Comparison of ENCODE assay signal across 9 mouse cellular contexts in the genomic region with DNA sequence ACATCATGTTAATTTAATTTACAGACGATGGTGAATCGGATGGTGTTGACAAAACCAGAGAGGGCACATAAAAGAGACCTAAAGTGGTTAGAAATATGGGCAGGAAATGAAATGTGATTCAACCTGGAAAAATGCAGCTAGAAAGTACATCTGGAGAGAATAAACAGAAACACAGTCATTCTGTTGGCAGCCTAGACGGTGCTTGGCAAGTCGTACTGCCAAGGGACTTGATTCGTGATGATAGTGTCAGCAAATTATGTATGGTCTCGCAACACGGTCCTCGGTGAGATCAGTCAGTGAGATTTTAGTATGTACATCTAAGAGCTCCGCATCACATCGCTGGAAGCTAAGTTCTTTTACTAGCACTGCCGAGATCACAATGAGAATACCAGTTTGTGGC.
DNase-seq lines count a peak whose midpoint lies in the region; ATAC-seq and TF ChIP-seq lines count a peak whose summit lies in the region.
"Had no signal": no experiment of that assay in that cellular context is flagged by ENCODE, and none has a peak within 500 bp of the region (broad histone marks: within the 10 kb centered on the region; RNA-seq: fewer than 3 reads in every experiment).

No protein-coding gene starts in this region.

- no peak overlapping the region for H3K27ac ChIP-seq in midbrain, postnatal 0 days (ENCODE audit: low read depth, low read length)
- H3K27ac ChIP-seq in midbrain, embryonic 13.5 days = no peak overlapping the region
- peak overlapping the region; percentile 18; the same call in 1 of the 2 replicates for H3K27ac ChIP-seq in embryonic facial prominence, embryonic 14.5 days (replicated peaks; ENCODE audit: low read depth, low read length)
- H3K27ac ChIP-seq in forebrain, embryonic 12.5 days = no peak overlapping the region

- intact Hi-C loops in heart, postnatal 10 days (cut with DNase I) = no loop called here

- ATAC-seq in midbrain, postnatal 0 days (ENCODE audit: low FRiP score) = no peak
- no peak for ATAC-seq in midbrain, embryonic 13.5 days
- peak; percentile 37; the same call in 1 of the 2 replicates for ATAC-seq in embryonic facial prominence, embryonic 14.5 days (ENCODE audit: low read depth)
- no peak for ATAC-seq in forebrain, embryonic 12.5 days (ENCODE audit: low FRiP score)

- H3K36me3 ChIP-seq in midbrain, postnatal 0 days (ENCODE audit: insufficient read depth, low read length) = no peaks in the 10 kb centered on the region
- H3K36me3 ChIP-seq in midbrain, embryonic 13.5 days = no peaks in the 10 kb centered on the region
- H3K36me3 ChIP-seq in embryonic facial prominence, embryonic 14.5 days (ENCODE audit: control insufficient read depth, insufficient read depth, low read length) = no peaks in the 10 kb centered on the region
- no peaks in the 10 kb centered on the region for H3K36me3 ChIP-seq in myocyte (ENCODE audit: control insufficient read depth, insufficient read depth)
- no peaks in the 10 kb centered on the region for H3K36me3 ChIP-seq in forebrain, embryonic 12.5 days (replicated peaks)

- 64% methylated on average over 11 of the region's 11 CpGs for WGBS in midbrain, postnatal 0 days
- 77% methylated on average over 11 of the region's 11 CpGs for WGBS in midbrain, embryonic 13.5 days
- 21% methylated on average over 11 of the region's 11 CpGs for WGBS in embryonic facial prominence, embryonic 14.5 days
- WGBS in forebrain, embryonic 12.5 days = 83% methylated on average over 11 of the region's 11 CpGs

- no peak overlapping the region for H3ac ChIP-seq in myocyte (ENCODE audit: control insufficient read depth, insufficient read length)

- no peaks in the 10 kb centered on the region for H3K79me2 ChIP-seq in myocyte (ENCODE audit: control insufficient read depth, insufficient read depth)

- no peaks in the 10 kb centered on the region for H3K4me1 ChIP-seq in midbrain, postnatal 0 days (ENCODE audit: insufficient read depth, low read length)
- no peaks in the 10 kb centered on the region for H3K4me1 ChIP-seq in midbrain, embryonic 13.5 days (replicated peaks)
- 0 out of 2 replicates have a peak, but pooled peaks cover 3% of the 10 kb centered on the region for H3K4me1 ChIP-seq in embryonic facial prominence, embryonic 14.5 days (ENCODE audit: control insufficient read depth, insufficient read depth, low read length)
- no peaks in the 10 kb centered on the region for H3K4me1 ChIP-seq in forebrain, embryonic 12.5 days

- peak; percentile 6 for DNase-seq in midbrain, postnatal 0 days (ENCODE audit: low spot score)
- DNase-seq in embryonic facial prominence, embryonic 14.5 days (ENCODE audit: low spot score) = peak; percentile 90
- DNase-seq in heart, postnatal 10 days = peak; percentile 41 to 50
- no peak for DNase-seq in cerebellum, adult 11 months
- no peak for DNase-seq in spleen, postnatal 14 days (ENCODE audit: low spot score in 2 of 2)

- peak; percentile 32 for TF ChIP-seq POLR2A in myocyte (IDR thresholded peaks at IDR 0.05; ENCODE audit: insufficient read length, low read depth)

- no peak for TF ChIP-seq CTCF in midbrain, postnatal 0 days (IDR thresholded peaks at IDR 0.05)

- H3K4me2 ChIP-seq in midbrain, postnatal 0 days (ENCODE audit: low read depth, low read length, poor library complexity, severe bottlenecking) = no peak overlapping the region
- no peak overlapping the region for H3K4me2 ChIP-seq in midbrain, embryonic 13.5 days (replicated peaks)
- peak overlapping the region; percentile 20 for H3K4me2 ChIP-seq in embryonic facial prominence, embryonic 14.5 days (ENCODE audit: low read depth, low read length)
- peak overlapping the region; percentile 61 for H3K4me2 ChIP-seq in myocyte (ENCODE audit: low read depth)
- H3K4me2 ChIP-seq in forebrain, embryonic 12.5 days = no peak overlapping the region

- peaks cover 4% of the 10 kb centered on the region; the same call in 1 of the 2 replicates for H3K9me3 ChIP-seq in midbrain, postnatal 0 days (ENCODE audit: low read length)
- H3K9me3 ChIP-seq in midbrain, embryonic 13.5 days = no peaks in the 10 kb centered on the region; the same call in 1 of the 2 replicates
- peaks cover 15% of the 10 kb centered on the region for H3K9me3 ChIP-seq in embryonic facial prominence, embryonic 14.5 days (ENCODE audit: control insufficient read depth, low read length)
- peaks cover 12% of the 10 kb centered on the region for H3K9me3 ChIP-seq in forebrain, embryonic 12.5 days

- H3K9ac ChIP-seq in midbrain, postnatal 0 days (replicated peaks; ENCODE audit: low read length, poor library complexity, severe bottlenecking) = no peak overlapping the region
- no peak overlapping the region for H3K9ac ChIP-seq in midbrain, embryonic 13.5 days (replicated peaks)
- H3K9ac ChIP-seq in embryonic facial prominence, embryonic 14.5 days (ENCODE audit: low read depth, low read length) = no peak overlapping the region
- H3K9ac ChIP-seq in forebrain, embryonic 12.5 days = no peak overlapping the region

- no peaks in the 10 kb centered on the region for H3K27me3 ChIP-seq in midbrain, postnatal 0 days (ENCODE audit: insufficient read depth, low read length)
- H3K27me3 ChIP-seq in midbrain, embryonic 13.5 days = no peaks in the 10 kb centered on the region
- no peaks in the 10 kb centered on the region for H3K27me3 ChIP-seq in embryonic facial prominence, embryonic 14.5 days (replicated peaks; ENCODE audit: control insufficient read depth, insufficient read depth, low read length)
- H3K27me3 ChIP-seq in myocyte (ENCODE audit: control insufficient read depth, insufficient read depth, insufficient read length) = no peaks in the 10 kb centered on the region
- H3K27me3 ChIP-seq in forebrain, embryonic 12.5 days = no peaks in the 10 kb centered on the region

- H3K4me3 ChIP-seq in midbrain, postnatal 0 days (ENCODE audit: low read depth, low read length) = no peak overlapping the region
- H3K4me3 ChIP-seq in midbrain, embryonic 13.5 days (replicated peaks) = no peak overlapping the region
- H3K4me3 ChIP-seq in embryonic facial prominence, embryonic 14.5 days (ENCODE audit: low read depth, low read length) = no peak overlapping the region
- H3K4me3 ChIP-seq in myocyte = no peak overlapping the region
- H3K4me3 ChIP-seq in forebrain, embryonic 12.5 days (replicated peaks) = no peak overlapping the region
- H3K4me3 ChIP-seq: erythroblast, embryonic 14.5 days had no signal

TF ChIP-seq in myocyte, 11 proteins besides CTCF, POLR2A, EP300 and RAD21:
- no peak for TF ChIP-seq E2F4 (IDR thresholded peaks at IDR 0.05; ENCODE audit: insufficient read depth)
- TF ChIP-seq CEBPB (IDR thresholded peaks at IDR 0.05; ENCODE audit: insufficient read depth, poor library complexity, severe bottlenecking) = 0 out of 2 replicates have a peak, but pooled peaks have one; percentile 32
TF ChIP-seq in myocyte: peak in this region for 1.

Comparison
In these comparisons a context has a peak if more than half of its experiments do, and no peak if none do; other contexts are left out.
1. DNase-seq: peak in midbrain, postnatal 0 days (single experiment), embryonic facial prominence, embryonic 14.5 days (single experiment) and heart, postnatal 10 days (2 of 2); none in cerebellum, adult 11 months (single experiment) and spleen, postnatal 14 days (0 of 2).
2. H3K4me2 ChIP-seq: peak in embryonic facial prominence, embryonic 14.5 days (single experiment) and myocyte (single experiment); none in midbrain, postnatal 0 days (single experiment), midbrain, embryonic 13.5 days (single experiment) and forebrain, embryonic 12.5 days (single experiment).